Mouse (Mus musculus): Measurements from ENCODE around the gene Ddx49.

DNA sequence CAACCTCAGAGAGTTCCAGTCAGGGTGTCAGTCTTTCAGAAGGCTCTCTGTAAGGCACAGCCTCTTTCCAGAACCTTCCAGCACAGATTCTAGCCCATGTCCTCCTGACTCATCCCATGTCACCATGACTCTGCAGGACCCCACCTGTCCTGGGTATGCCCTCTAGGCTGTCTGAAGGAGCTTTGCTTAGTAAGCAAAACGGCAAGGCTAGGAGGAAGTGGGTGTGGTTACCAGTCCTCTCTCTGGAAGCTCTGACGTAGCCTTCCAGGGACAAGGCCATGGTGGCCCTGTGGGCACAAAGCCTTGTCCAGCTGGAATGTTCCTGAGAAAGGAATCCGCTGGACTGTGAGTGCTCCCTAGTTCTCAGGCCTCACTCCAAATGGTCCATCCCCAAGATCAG is 29.3 kb downstream of the Ddx49 start:
- no peak for TF ChIP-seq ZNF384 (IDR thresholded peaks at IDR 0.05; ENCODE audit: low read depth, low read length)
- no peak for TF ChIP-seq CHD2 (IDR thresholded peaks at IDR 0.05; ENCODE audit: low read depth, low read length)
